Mouse (Mus musculus) testis, adult 2 months (tissue): ENCODE data around the gene Pkhd1.

Experiments
- CTCF ChIP-seq: fragments of 200-500 bp; IDR thresholded peaks from 2 replicates; pipeline ENCODE4 v1.5.1; 2012; ENCODE audit warnings: low read depth, mild to moderate bottlenecking, inconsistent platforms, low read length, moderate library complexity; ENCODE audit not compliant: control insufficient read depth, insufficient read depth, insufficient replicate concordance
- POLR2A ChIP-seq: fragments of 200-500 bp; IDR thresholded peaks from 2 replicates; pipeline ENCODE4 v1.6.1; 2012; ENCODE audit warnings: low read depth, mild to moderate bottlenecking, inconsistent platforms, low read length, moderate library complexity; ENCODE audit not compliant: control insufficient read depth

DNA sequence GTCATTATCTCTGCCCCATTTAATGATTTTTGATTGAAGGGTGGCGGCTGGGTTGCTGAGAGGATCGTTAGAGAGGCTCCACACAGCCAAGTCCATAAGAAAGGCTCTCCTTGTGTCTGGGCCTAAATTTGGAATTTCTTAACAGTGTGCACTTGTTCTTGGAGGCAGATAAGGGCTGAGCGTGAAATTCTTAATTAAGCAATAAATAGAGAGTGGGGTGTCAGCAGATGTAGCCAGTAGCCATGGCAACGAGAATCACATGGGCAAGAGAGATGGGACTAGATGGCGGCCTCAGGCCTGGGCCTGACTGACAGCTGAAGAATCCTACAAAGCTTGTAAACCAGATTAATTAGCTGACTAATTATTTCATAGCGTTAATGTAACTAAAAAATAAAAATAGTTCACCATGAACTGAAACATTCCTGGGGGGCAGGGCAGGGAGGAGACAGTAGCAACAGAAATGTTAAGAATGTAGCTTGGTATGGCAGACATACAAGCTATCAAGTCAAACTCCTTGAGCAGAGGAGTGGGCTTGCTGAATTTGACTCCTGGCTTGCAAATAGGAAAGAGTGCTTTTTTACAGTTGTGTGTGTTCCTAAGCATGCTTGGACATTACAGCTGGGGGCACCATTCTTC lies 314.8 kb downstream of the Pkhd1 start:
- TF ChIP-seq CTCF = no peak
- TF ChIP-seq POLR2A = no peak
